Mouse (Mus musculus) cerebellum, adult 2 months (tissue): Measurements from ENCODE around the gene Retreg1. TPM values are rescaled to one million over a fixed set of nuclear protein-coding genes. Genes with fewer than 3 reads are reported as not detected.
A peak's percentile ranks its signal among the peaks of the same experiment; 100 is the strongest.

Source experiments
- DNase-seq, 2 experiments: peaks; one replicate each; pipeline ENCODE4 v3.0.0; 2021
- H3K27ac ChIP-seq: fragments of 200-500 bp; 2 replicates; pipeline ENCODE4 v1.5.1; 2012; ENCODE audit warnings: low read length, control low read depth, inconsistent platforms; ENCODE audit not compliant: insufficient read depth
- H3K27me3 ChIP-seq: fragments of 200-500 bp; 2 replicates; pipeline ENCODE4 v1.6.1; 2012; ENCODE audit warnings: inconsistent platforms, mild to moderate bottlenecking, low read length, moderate library complexity; ENCODE audit not compliant: control insufficient read depth, insufficient read depth
- H3K4me1 ChIP-seq: fragments of 200-500 bp; 2 replicates; pipeline ENCODE4 v1.6.1; 2011; ENCODE audit warnings: low read length; ENCODE audit not compliant: control insufficient read depth, insufficient read depth
- H3K4me3 ChIP-seq: fragments of 200-500 bp; replicated peaks from 2 replicates; pipeline ENCODE3; 2011; ENCODE audit warnings: mild to moderate bottlenecking, low read depth, low read length, control low read depth; ENCODE audit not compliant: insufficient read depth
- CTCF ChIP-seq: fragments of 200-500 bp; IDR thresholded peaks from 2 replicates; pipeline ENCODE4 v1.5.1; 2011; ENCODE audit warnings: low read depth, mild to moderate bottlenecking, control low read depth, low read length, moderate library complexity, borderline replicate concordance; ENCODE audit not compliant: insufficient read depth
- POLR2A ChIP-seq: fragments of 200-500 bp; IDR thresholded peaks from 2 replicates; pipeline ENCODE4 v1.6.1; 2011; ENCODE audit warnings: low read length, control low read depth, borderline replicate concordance; ENCODE audit not compliant: insufficient read depth
- WGBS: fragments of 180-500 bp; shearing (Covaris S2); methylation state at CpG from one replicate; pipeline ENCODE4 v1.1.7; 2018; 5-methylcytosine and 5-hydroxymethylcytosine counted together
- polyA plus RNA-seq: library from polyadenylated mRNA; depleted of rRNA; stranded (reverse); fragments of >200 nt; gene quantifications from 2 replicates; pipeline ENCODE4 v1.2.3, GENCODE M21; 2012

The Retreg1 gene
- polyA plus RNA-seq, 1 experiment, result 26.6 TPM

GRCm38 (mm10) chr15:25803111-25803510 lies 39.9 kb upstream of the Retreg1 start:
- Histone ChIP-seq H3K27ac (no peak overlapping the region), H3K27me3 (no peaks in the 10 kb centered on the region), H3K4me3 (no peak overlapping the region), H3K4me1 (no peaks in the 10 kb centered on the region)
- TF ChIP-seq POLR2A (no peak), CTCF (no peak)
- 90% methylated on average over 15 of the region's 15 CpGs for WGBS
- DNase-seq, result no peak

DNA sequence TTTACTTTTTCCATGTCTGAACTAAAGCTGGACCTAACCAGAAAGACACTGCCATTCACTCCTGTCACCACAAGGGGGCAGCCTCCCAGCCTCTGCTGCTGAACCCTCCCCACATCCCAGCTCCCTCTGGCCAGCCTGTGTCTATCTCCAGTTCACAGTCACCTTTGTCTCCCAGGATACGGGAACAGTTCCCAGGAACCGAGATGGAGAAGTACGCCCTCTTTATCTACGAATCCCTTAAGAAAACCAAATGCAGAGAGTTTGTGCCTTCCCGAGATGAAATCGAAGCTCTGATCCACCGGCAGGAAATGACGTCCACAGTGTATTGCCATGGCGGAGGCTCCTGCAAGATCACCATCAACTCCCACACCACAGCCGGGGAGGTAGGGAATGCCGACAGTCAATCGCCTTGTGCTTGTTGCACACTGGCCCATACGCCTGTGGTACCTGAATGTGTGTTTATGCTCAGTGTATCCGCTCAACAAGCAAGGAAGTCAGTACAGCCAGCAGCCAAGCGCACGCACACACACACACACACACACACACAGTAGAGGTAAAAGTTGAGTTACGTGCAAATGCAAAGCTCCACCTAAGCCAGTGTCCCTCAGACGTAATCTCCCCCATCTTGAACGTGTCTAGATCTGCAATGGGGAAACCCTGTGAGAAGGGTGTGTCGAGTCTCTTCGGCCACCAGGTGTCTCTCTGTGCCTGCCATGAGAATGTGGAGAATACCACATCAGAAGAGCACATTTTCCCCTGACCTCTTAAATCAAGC lies 37.5 kb upstream of the Retreg1 start:
- no peak overlapping the region for H3K4me3 ChIP-seq
- 77% methylated on average over 21 of the region's 21 CpGs for WGBS
- H3K27me3 ChIP-seq, result no peaks in the 10 kb centered on the region
- TF ChIP-seq POLR2A (no peak), CTCF (peak; percentile 91)
- peak; percentile 69 to 79 for DNase-seq
- no peaks in the 10 kb centered on the region for H3K4me1 ChIP-seq
- no peak overlapping the region for H3K27ac ChIP-seq

DNA sequence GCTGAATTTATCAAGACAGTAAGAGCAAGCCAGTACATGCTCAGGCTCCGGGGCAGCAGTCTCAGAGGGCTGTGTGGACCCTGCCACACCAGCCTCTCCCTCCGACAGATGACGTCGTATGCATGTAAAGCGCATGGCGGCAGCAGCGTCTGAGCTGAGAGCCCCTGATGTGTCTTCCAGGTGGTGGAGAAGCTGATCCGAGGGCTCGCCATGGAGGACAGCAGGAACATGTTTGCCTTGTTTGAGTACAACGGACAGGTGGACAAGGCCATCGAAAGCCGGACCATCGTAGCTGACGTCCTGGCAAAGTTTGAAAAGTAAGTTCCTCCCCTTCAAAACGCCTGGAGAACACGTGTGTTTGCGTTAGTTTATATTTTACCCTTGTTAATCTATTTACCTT lies 36.6 kb upstream of the Retreg1 start:
- Histone ChIP-seq H3K4me3 (no peak overlapping the region), H3K27me3 (no peaks in the 10 kb centered on the region), H3K4me1 (no peaks in the 10 kb centered on the region), H3K27ac (no peak overlapping the region)
- WGBS, result 95% methylated on average over 17 of the region's 17 CpGs
- no peak for TF ChIP-seq CTCF
- TF ChIP-seq POLR2A, result no peak
- no peak for DNase-seq

GRCm38 (mm10) chr15:25806878-25807277 lies 36.1 kb upstream of the Retreg1 start:
- Histone ChIP-seq H3K27me3 (no peaks in the 10 kb centered on the region), H3K4me3 (no peak overlapping the region), H3K27ac (no peak overlapping the region), H3K4me1 (no peaks in the 10 kb centered on the region)
- WGBS, result 93% methylated on average over 9 of the region's 9 CpGs
- no peak for TF ChIP-seq CTCF
- TF ChIP-seq POLR2A, result no peak
- DNase-seq, result no peak

- Histone ChIP-seq H3K27ac (no peak overlapping the region), H3K4me1 (no peaks in the 10 kb centered on the region), H3K27me3 (no peaks in the 10 kb centered on the region), H3K4me3 (no peak overlapping the region)
- WGBS, result 87% methylated on average over 20 of the region's 20 CpGs
- no peak for DNase-seq
- TF ChIP-seq CTCF (no peak), POLR2A (no peak)
These were observed 34.1 kb upstream of the Retreg1 start for GRCm38 (mm10) chr15:25808677-25809460.

DNA sequence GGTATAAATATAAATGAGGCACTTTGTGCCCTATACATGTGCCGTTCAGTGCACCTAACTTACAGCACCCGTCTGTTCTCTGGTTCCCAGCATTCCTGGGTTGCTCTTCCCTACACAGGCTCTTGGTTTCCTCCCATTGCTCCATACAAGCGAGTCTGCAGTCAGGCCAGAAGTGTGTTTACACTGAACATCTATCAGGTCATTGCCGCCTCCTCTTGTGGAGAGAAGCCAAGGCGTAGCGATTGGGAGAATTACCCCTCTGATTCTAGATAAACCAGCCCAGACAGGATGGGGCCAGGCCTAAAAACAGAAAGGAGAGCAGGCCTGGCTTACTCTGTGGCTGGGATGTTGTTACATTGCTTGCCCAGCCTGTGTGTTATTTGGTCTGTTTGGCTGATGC lies 33.3 kb upstream of the Retreg1 start:
- no peaks in the 10 kb centered on the region for H3K27me3 ChIP-seq
- TF ChIP-seq CTCF (no peak), POLR2A (no peak)
- no peak overlapping the region for H3K27ac ChIP-seq
- no peak for DNase-seq
- 91% methylated on average over 6 of the region's 6 CpGs for WGBS
- H3K4me3 ChIP-seq, result no peak overlapping the region
- H3K4me1 ChIP-seq, result no peaks in the 10 kb centered on the region

DNA sequence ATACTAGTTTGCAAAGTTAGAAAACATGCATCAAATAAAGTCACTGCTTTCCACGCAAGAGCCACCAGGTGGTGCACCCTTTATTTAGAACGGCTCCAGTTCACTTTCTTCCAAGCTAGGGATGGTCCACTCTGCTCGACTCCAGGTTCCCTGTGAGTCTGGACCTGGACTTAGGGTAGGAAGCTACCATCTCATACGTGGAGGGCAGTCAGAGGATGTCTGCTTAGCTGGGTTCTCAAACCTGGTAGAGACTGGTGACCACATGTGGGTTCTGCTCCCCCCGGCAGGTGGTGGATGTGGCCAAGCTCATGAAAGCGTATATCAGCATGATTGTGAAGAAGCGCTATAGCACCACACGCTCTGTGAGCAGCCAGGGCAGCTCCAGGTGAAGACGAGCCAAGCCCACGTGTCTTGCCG lies 31.1 kb upstream of the Retreg1 start:
- no peak for DNase-seq
- Histone ChIP-seq H3K4me3 (no peak overlapping the region), H3K4me1 (no peaks in the 10 kb centered on the region), H3K27me3 (no peaks in the 10 kb centered on the region), H3K27ac (no peak overlapping the region)
- WGBS, result 84% methylated on average over 11 of the region's 11 CpGs
- TF ChIP-seq POLR2A, result no peak
- TF ChIP-seq CTCF, result no peak

GRCm38 (mm10) chr15:25812479-25812878 lies 30.5 kb upstream of the Retreg1 start:
- no peak for TF ChIP-seq CTCF
- H3K4me3 ChIP-seq, result no peak overlapping the region
- no peaks in the 10 kb centered on the region for H3K27me3 ChIP-seq
- H3K27ac ChIP-seq, result no peak overlapping the region
- no peak for DNase-seq
- H3K4me1 ChIP-seq, result no peaks in the 10 kb centered on the region
- 79% methylated on average over 12 of the region's 12 CpGs for WGBS
